Mouse (Mus musculus) hindbrain, embryonic 11.5 days (tissue): ENCODE results near the gene Pth. TPM values are rescaled to one million over a fixed set of nuclear protein-coding genes. Genes with fewer than 3 reads are reported as not detected.

Experiments used
- ATAC-seq: fragments of 200-750 bp; cut with Nextera tagmentation; 2 replicates; pipeline ENCODE4 v1.8.0; 2017; ENCODE audit warnings: mild to moderate bottlenecking, moderate TSS enrichment, moderate library complexity; ENCODE audit not compliant: low FRiP score
- DNase-seq: peaks from one replicate; pipeline ENCODE4 v3.0.0-alpha.2; 2015; ENCODE audit warnings: low spot score
- H3K27ac ChIP-seq: fragments of 300-500 bp; sonication (generic); 2 replicates; pipeline ENCODE4 v1.5.1; 2014; ENCODE audit warnings: mild to moderate bottlenecking, low read depth, low read length
- H3K27me3 ChIP-seq: fragments of 300-500 bp; sonication (generic); 2 replicates; pipeline ENCODE4 v1.6.1; 2014; ENCODE audit warnings: mild to moderate bottlenecking, low read length, moderate library complexity, mixed read lengths; ENCODE audit not compliant: control insufficient read depth, insufficient read depth
- H3K36me3 ChIP-seq: fragments of 300-500 bp; sonication (generic); 2 replicates; pipeline ENCODE4 v1.6.1; 2014; ENCODE audit warnings: mild to moderate bottlenecking, low read length, moderate library complexity, mixed read lengths; ENCODE audit not compliant: control insufficient read depth, insufficient read depth
- H3K4me1 ChIP-seq: fragments of 300-500 bp; sonication (generic); replicated peaks from 2 replicates; pipeline ENCODE4 v1.6.1; 2014; ENCODE audit warnings: low read length, mixed read lengths; ENCODE audit not compliant: control insufficient read depth, insufficient read depth
- H3K4me2 ChIP-seq: fragments of 300-500 bp; sonication (generic); replicated peaks from 2 replicates; pipeline ENCODE4 v1.6.1; 2014; ENCODE audit warnings: mild to moderate bottlenecking, low read depth, low read length
- H3K4me3 ChIP-seq: fragments of 300-500 bp; sonication (generic); 2 replicates; pipeline ENCODE4 v1.5.1; 2014; ENCODE audit warnings: low read depth, low read length
- H3K9ac ChIP-seq: fragments of 300-500 bp; sonication (generic); 2 replicates; pipeline ENCODE4 v1.6.1; 2014; ENCODE audit warnings: low read depth, low read length
- H3K9me3 ChIP-seq: fragments of 300-500 bp; sonication (generic); 2 replicates; pipeline ENCODE4 v1.6.1; 2016; ENCODE audit warnings: low read length; ENCODE audit not compliant: control insufficient read depth
- WGBS: fragments of 180-500 bp; shearing (Covaris S2); extraction: QIAGEN DNeasy Blood & Tissue Kit; methylation state at CpG from one replicate; pipeline ENCODE4 v1.1.7; 2014; 5-methylcytosine and 5-hydroxymethylcytosine counted together
- polyA plus RNA-seq: library from polyadenylated mRNA; unstranded; fragments of >200 nt; fragmentation: Nextera tagmentation; extraction: Ambion mirVana; gene quantifications from 2 replicates; pipeline ENCODE4 v1.2.1, GENCODE M21; 2014

The Pth gene
- polyA plus RNA-seq, 1 experiment from 2014 or later: 0.51 TPM

- Histone ChIP-seq H3K4me1 (peaks cover 2% of the 10 kb centered on the region; the same call in 1 of the 2 replicates), H3K36me3 (no peaks in the 10 kb centered on the region), H3K27me3 (no peaks in the 10 kb centered on the region), H3K9me3 (no peaks in the 10 kb centered on the region), H3K4me3 (no peak overlapping the region), H3K4me2 (no peak overlapping the region), H3K27ac (no peak overlapping the region), H3K9ac (no peak overlapping the region)
- ATAC-seq: no peak
- 78% methylated on average over 4 of the region's 4 CpGs for WGBS
- DNase-seq: no peak
Measured at GRCm38 (mm10) chr7:113367440-113367839, 20.9 kb downstream of the Pth start.

GRCm38 (mm10) chr7:113349089-113349488 is 39.3 kb downstream of the Pth start:
- DNase-seq: no peak
- no peaks in the 10 kb centered on the region for H3K9me3 ChIP-seq
- H3K4me2 ChIP-seq: no peak overlapping the region
- H3K27ac ChIP-seq: no peak overlapping the region
- no peak overlapping the region for H3K4me3 ChIP-seq
- no peak overlapping the region for H3K9ac ChIP-seq
- WGBS: 95% methylated on average over 1 of the region's 1 CpGs
- H3K4me1 ChIP-seq: no peaks in the 10 kb centered on the region
- H3K36me3 ChIP-seq: no peaks in the 10 kb centered on the region
- ATAC-seq: no peak
- H3K27me3 ChIP-seq: no peaks in the 10 kb centered on the region

DNA sequence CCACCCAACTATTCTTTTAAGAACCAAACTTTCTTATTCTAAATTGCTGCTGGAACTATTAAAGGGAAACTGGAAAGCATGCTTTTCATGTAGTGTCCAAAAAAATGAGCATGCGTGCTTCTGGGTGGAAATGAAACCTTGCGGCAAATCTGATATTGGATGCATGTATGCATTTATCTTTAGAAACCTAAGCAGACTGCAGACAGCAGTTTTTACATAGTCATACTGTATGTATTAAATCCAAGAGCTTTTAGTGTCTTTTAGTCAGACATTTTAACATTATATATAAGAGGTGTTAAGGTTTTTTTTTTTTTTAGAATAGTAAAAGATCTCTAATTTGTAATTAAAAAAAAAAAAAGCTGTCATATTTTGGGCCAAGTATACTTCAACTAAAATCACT is 40.7 kb downstream of the Pth start:
- Histone ChIP-seq H3K4me3 (no peak overlapping the region), H3K9me3 (no peaks in the 10 kb centered on the region), H3K27ac (no peak overlapping the region), H3K27me3 (no peaks in the 10 kb centered on the region), H3K9ac (no peak overlapping the region), H3K36me3 (no peaks in the 10 kb centered on the region), H3K4me1 (no peaks in the 10 kb centered on the region), H3K4me2 (no peak overlapping the region)
- DNase-seq (no peak), ATAC-seq (no peak)
- 99% methylated on average over 2 of the region's 2 CpGs for WGBS

DNA sequence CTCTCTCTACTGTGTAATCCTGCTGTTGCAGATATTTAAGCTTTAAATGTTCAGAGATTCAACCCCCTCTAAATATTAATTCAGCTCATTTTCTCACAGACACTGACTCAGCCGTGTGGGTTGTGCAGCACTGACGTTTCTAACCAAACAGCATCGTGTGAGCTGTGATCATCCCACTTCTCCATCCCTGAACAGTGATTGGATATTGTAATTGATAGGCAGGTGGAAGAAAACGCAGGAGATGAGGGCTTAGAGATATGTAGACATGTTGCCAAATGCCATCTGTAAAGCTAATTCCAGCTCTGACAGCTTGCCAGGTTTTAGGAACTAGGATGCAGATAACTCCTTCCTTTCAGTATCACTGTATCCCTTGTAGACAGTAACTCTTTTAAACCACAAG is 41.1 kb downstream of the Pth start:
- Histone ChIP-seq H3K27ac (no peak overlapping the region), H3K4me3 (no peak overlapping the region), H3K4me1 (no peaks in the 10 kb centered on the region), H3K4me2 (no peak overlapping the region), H3K36me3 (no peaks in the 10 kb centered on the region), H3K9me3 (no peaks in the 10 kb centered on the region), H3K27me3 (no peaks in the 10 kb centered on the region), H3K9ac (no peak overlapping the region)
- DNase-seq (no peak), ATAC-seq (no peak)
- WGBS: 50% methylated on average over 4 of the region's 4 CpGs

Other genes starting within 250 kb of the Pth start
- 6.8 and 7.7 TPM in 2 replicates for gene Arntl, start 181.1 kb downstream of the Pth start, polyA plus RNA-seq
- gene Btbd10, start 19.2 kb downstream of the Pth start, polyA plus RNA-seq: 41.1 and 43.3 TPM in 2 replicates
- gene Far1, start 125.3 kb upstream of the Pth start, polyA plus RNA-seq: 89.3 and 90.3 TPM in 2 replicates